8 mouse cellular contexts compared by ENCODE assay signal in the genomic region with DNA sequence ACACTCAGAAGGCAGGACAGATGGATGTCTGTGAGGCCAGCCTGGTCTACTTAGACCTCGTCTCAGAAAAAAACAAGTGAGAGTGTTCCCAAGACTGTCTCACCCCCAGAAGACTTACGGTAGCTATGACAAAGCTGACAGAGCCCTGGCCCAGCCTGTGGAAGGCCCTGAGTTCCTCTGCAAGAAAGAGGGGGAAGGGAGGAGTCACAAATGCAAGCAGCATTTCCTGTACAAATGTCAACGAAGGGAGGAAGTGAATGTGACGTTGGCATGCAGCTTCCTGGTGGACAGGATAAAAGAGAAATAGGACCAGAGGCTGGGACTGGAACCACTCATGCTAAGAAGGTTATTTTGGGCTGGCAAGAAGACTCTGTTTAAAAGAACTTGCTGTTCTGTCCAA. TPM values are rescaled to one million over a fixed set of nuclear protein-coding genes. Genes with fewer than 3 reads are reported as not detected.
DNase-seq lines count a peak whose midpoint lies in the region; ATAC-seq and TF ChIP-seq lines count a peak whose summit lies in the region.

No protein-coding gene starts in this region.

- peak; percentile 21 for ATAC-seq in granulocyte monocyte progenitor cell, adult 5-6 weeks (replicated peaks; ENCODE audit: poor library complexity, severe bottlenecking)
- no peak for ATAC-seq in liver, embryonic 14.5 days (ENCODE audit: insufficient read depth)

- TF ChIP-seq CTCF in liver, embryonic 14.5 days (IDR thresholded peaks at IDR 0.05; ENCODE audit: low read depth) = no peak
- no peak for TF ChIP-seq CTCF in spleen, adult 2 months (IDR thresholded peaks at IDR 0.05; ENCODE audit: extremely low read depth, insufficient read depth, insufficient read length, insufficient replicate concordance)

- no peak overlapping the region for H3K4me2 ChIP-seq in liver, embryonic 14.5 days (ENCODE audit: low read depth)

- H3K9ac ChIP-seq in liver, embryonic 14.5 days (replicated peaks) = no peak overlapping the region

- WGBS in liver, embryonic 14.5 days (ENCODE audit: insufficient replicate concordance) = 16% methylated on average over 4 of the region's 4 CpGs
- WGBS in spleen, adult 2 months = 9% methylated on average over 4 of the region's 4 CpGs
- 80% methylated on average over 4 of the region's 4 CpGs for WGBS in forebrain, embryonic 10.5 days

- no peaks in the 10 kb centered on the region for H3K27me3 ChIP-seq in liver, embryonic 14.5 days (ENCODE audit: control insufficient read depth, insufficient read depth, low read length)
- no peaks in the 10 kb centered on the region for H3K27me3 ChIP-seq in spleen, adult 2 months (ENCODE audit: control insufficient read depth, insufficient read depth, low read length)
- H3K27me3 ChIP-seq in forebrain, embryonic 10.5 days (ENCODE audit: poor library complexity, severe bottlenecking) = no peaks in the 10 kb centered on the region

- DNase-seq in adrenal gland, postnatal 10 days = peak; percentile 16
- DNase-seq in adrenal gland, adult 8-10 months = no peak
- DNase-seq in liver, embryonic 14.5 days (ENCODE audit: low read depth in 3 of 3, low spot score in 3 of 3) = no peak
- peak; percentile 58 to 65 for DNase-seq in spleen, adult 2 months (ENCODE audit: low read depth in 1 of 2, low spot score in 2 of 2)
- DNase-seq in retina, embryonic 14.5 days (ENCODE audit: low spot score) = no peak
- no peak for DNase-seq in forebrain, embryonic 10.5 days (ENCODE audit: extremely low spot score, low spot score)
- no peak for DNase-seq in frontal cortex, postnatal 14 days (ENCODE audit: low spot score in 2 of 2)

- TF ChIP-seq POLR2A in spleen, adult 2 months (IDR thresholded peaks at IDR 0.05; ENCODE audit: low read depth, low read length) = no peak; the same call in 1 of the 2 replicates

- peaks cover 30 to 40% of the 10 kb centered on the region in 2 experiments for H3K4me1 ChIP-seq in liver, embryonic 14.5 days (replicated peaks; ENCODE audit: control insufficient read depth in 2 of 2, insufficient read depth in 2 of 2, low read length in 1 of 2)
- peaks cover 31% of the 10 kb centered on the region; the same call in 1 of the 2 replicates for H3K4me1 ChIP-seq in spleen, adult 2 months (ENCODE audit: control insufficient read depth, insufficient read depth, insufficient read length)
- peaks cover 24% of the 10 kb centered on the region for H3K4me1 ChIP-seq in forebrain, embryonic 10.5 days

- H3K9me3 ChIP-seq in liver, embryonic 14.5 days (ENCODE audit: control insufficient read depth, low read length) = no peaks in the 10 kb centered on the region
- H3K9me3 ChIP-seq in forebrain, embryonic 10.5 days = no peaks in the 10 kb centered on the region

- peak overlapping the region; percentile 39 for H3K27ac ChIP-seq in liver, embryonic 14.5 days
- H3K27ac ChIP-seq in spleen, adult 2 months (ENCODE audit: insufficient read depth, low read length) = peak overlapping the region; percentile 76
- no peak overlapping the region for H3K27ac ChIP-seq in forebrain, embryonic 10.5 days

- no peak for TF ChIP-seq EP300 in liver, embryonic 14.5 days (IDR thresholded peaks at IDR 0.05; ENCODE audit: low read depth)

- H3K36me3 ChIP-seq in liver, embryonic 14.5 days (replicated peaks; ENCODE audit: control insufficient read depth, insufficient read depth, low read depth) = no peaks in the 10 kb centered on the region
- no peaks in the 10 kb centered on the region for H3K36me3 ChIP-seq in spleen, adult 2 months (ENCODE audit: control insufficient read depth, insufficient read depth, low read length)
- H3K36me3 ChIP-seq in forebrain, embryonic 10.5 days (replicated peaks) = no peaks in the 10 kb centered on the region

- no peak overlapping the region for H3K4me3 ChIP-seq in liver, embryonic 14.5 days (ENCODE audit: insufficient read depth in 1 of 2, low read depth in 2 of 2, low read length in 2 of 2)
- H3K4me3 ChIP-seq in spleen, adult 2 months (ENCODE audit: extremely low read depth, insufficient read depth, insufficient read length) = no peak overlapping the region; the same call in none of the 2 replicates
- H3K4me3 ChIP-seq in forebrain, embryonic 10.5 days = no peak overlapping the region

RNA-seq across cellular contexts. Expression of gene Yy1, which starts 31.6 kb away (rescaled TPM):
- total RNA-seq in adrenal gland, postnatal 10 days (2021) = 10 to 100 TPM; 59.8 to 66.4 TPM
- total RNA-seq in adrenal gland, adult 8-10 months (2022) = 10 to 100 TPM; 65.4 to 76.7 (median 70.7) TPM
- total RNA-seq in granulocyte monocyte progenitor cell, adult 5-6 weeks (2014; fragmentation: Nextera tagmentation) = 61.2 and 69.7 TPM in 2 replicates
- 54.0 and 54.6 TPM in 2 replicates for total RNA-seq in granulocyte monocyte progenitor cell, adult 5-6 weeks (2017)
- polyA plus RNA-seq in liver, embryonic 14.5 days (2012; rRNA removed) = 8.1 and 11.8 TPM in 2 replicates
- 7.9 and 9.1 TPM in 2 replicates for polyA plus RNA-seq in liver, embryonic 14.5 days (2014; fragmentation: Nextera tagmentation; extraction: Ambion mirVana)
- 15.2 and 21.0 TPM in 2 replicates for polyA plus RNA-seq in spleen, adult 2 months (2012; rRNA removed)
- polyA plus RNA-seq in forebrain, embryonic 10.5 days (2016; fragmentation: Nextera tagmentation; extraction: Ambion mirVana) = 15.1 and 15.4 TPM in 2 replicates

RNA-seq across cellular contexts. Expression of gene Degs2, which starts 59.1 kb away (rescaled TPM):
- total RNA-seq in adrenal gland, postnatal 10 days (2021) = not detected
- not detected for total RNA-seq in adrenal gland, adult 8-10 months (2022)
- total RNA-seq in granulocyte monocyte progenitor cell, adult 5-6 weeks (2014; fragmentation: Nextera tagmentation) = not detected in 2 replicates
- total RNA-seq in granulocyte monocyte progenitor cell, adult 5-6 weeks (2017) = 1.3 and 2.3 TPM in 2 replicates
- polyA plus RNA-seq in liver, embryonic 14.5 days (2012; rRNA removed) = 0.05 TPM in 1 of 2 replicates, not detected in the other
- 0.14 and 0.18 TPM in 2 replicates for polyA plus RNA-seq in liver, embryonic 14.5 days (2014; fragmentation: Nextera tagmentation; extraction: Ambion mirVana)
- polyA plus RNA-seq in spleen, adult 2 months (2012; rRNA removed) = 0.11 TPM in 1 of 2 replicates, not detected in the other
- 1.1 and 1.7 TPM in 2 replicates for polyA plus RNA-seq in forebrain, embryonic 10.5 days (2016; fragmentation: Nextera tagmentation; extraction: Ambion mirVana)

Comparison
In these comparisons a context has a peak if more than half of its experiments do, and no peak if none do; other contexts are left out.
1. DNase-seq: peak in adrenal gland, postnatal 10 days (single experiment) and spleen, adult 2 months (2 of 2); none in adrenal gland, adult 8-10 months (single experiment), liver, embryonic 14.5 days (0 of 3), retina, embryonic 14.5 days (single experiment), forebrain, embryonic 10.5 days (single experiment) and frontal cortex, postnatal 14 days (0 of 2).